Mouse (Mus musculus): ENCODE measurements around the gene Lsm2. TPM values are rescaled to one million over a fixed set of nuclear protein-coding genes. Genes with fewer than 3 reads are reported as not detected.
"Not testable (repeated sequence)": the region's sequence is repeated elsewhere in the genome, so short reads cannot be mapped to it uniquely, and the experiment has no call there.

The Lsm2 gene
- polyA plus RNA-seq, 1 experiment from 2014 or later, result 189 TPM

- ATAC-seq (ENCODE audit: low read depth), result no peak
- no peak overlapping the region for H3K27ac ChIP-seq (ENCODE audit: low read length)
- no peak overlapping the region for H3K4me2 ChIP-seq (ENCODE audit: low read depth, low read length)
- no peak overlapping the region for H3K9ac ChIP-seq (ENCODE audit: low read length)
- peaks cover 6% of the 10 kb centered on the region for H3K4me1 ChIP-seq (replicated peaks; ENCODE audit: control insufficient read depth, insufficient read depth, low read length)
- H3K9me3 ChIP-seq (ENCODE audit: control insufficient read depth, low read length), result no peaks in the 10 kb centered on the region
- no peak overlapping the region for H3K4me3 ChIP-seq (ENCODE audit: low read length)
- no peaks in the 10 kb centered on the region for H3K36me3 ChIP-seq (ENCODE audit: control insufficient read depth, insufficient read depth, low read length)
- WGBS, result 74% methylated on average over 2 of the region's 2 CpGs
- no peaks in the 10 kb centered on the region for H3K27me3 ChIP-seq (ENCODE audit: control insufficient read depth, insufficient read depth, low read depth, low read length)
Observed at GRCm38 (mm10) chr17:35028315-35028714, 46.7 kb downstream of the Lsm2 start.

GRCm38 (mm10) chr17:35029691-35030532 is 48.2 kb downstream of the Lsm2 start:
- ATAC-seq (ENCODE audit: low read depth), result no peak
- H3K9me3 ChIP-seq (ENCODE audit: control insufficient read depth, low read length), result no peaks in the 10 kb centered on the region
- WGBS, result 30% methylated on average over 19 of the region's 19 CpGs
- no peak overlapping the region for H3K27ac ChIP-seq (ENCODE audit: low read length)
- no peaks in the 10 kb centered on the region for H3K36me3 ChIP-seq (ENCODE audit: control insufficient read depth, insufficient read depth, low read length)
- H3K4me3 ChIP-seq (ENCODE audit: low read length), result no peak overlapping the region
- peaks cover 5% of the 10 kb centered on the region for H3K4me1 ChIP-seq (replicated peaks; ENCODE audit: control insufficient read depth, insufficient read depth, low read length)
- H3K9ac ChIP-seq (ENCODE audit: low read length), result no peak overlapping the region
- no peaks in the 10 kb centered on the region for H3K27me3 ChIP-seq (ENCODE audit: control insufficient read depth, insufficient read depth, low read depth, low read length)
- H3K4me2 ChIP-seq (ENCODE audit: low read depth, low read length), result no peak overlapping the region

DNA sequence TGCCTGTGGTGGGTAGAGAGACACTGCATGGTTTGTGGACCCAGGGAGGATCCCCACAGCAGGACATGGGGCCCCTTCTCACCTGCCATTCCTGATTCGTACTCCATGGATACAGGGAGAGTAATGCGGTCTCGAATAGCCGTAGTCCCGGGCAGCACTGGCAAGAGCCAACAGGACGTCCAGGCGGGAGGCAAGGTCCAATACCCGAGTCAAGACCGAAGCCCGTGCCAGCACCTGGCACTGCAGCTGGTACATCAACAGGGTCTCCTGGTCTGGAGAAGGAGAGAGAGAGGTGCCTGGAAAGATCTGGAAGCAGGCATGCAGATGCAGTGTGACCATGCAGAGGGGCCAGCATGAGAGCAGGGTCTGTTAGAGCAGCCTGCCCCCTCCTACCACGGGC is 49.6 kb downstream of the Lsm2 start:
- no peak for ATAC-seq (ENCODE audit: low read depth)
- WGBS, result 86% methylated on average over 11 of the region's 11 CpGs
- H3K27me3 ChIP-seq (ENCODE audit: control insufficient read depth, insufficient read depth, low read depth, low read length), result no peaks in the 10 kb centered on the region
- no peaks in the 10 kb centered on the region for H3K36me3 ChIP-seq (ENCODE audit: control insufficient read depth, insufficient read depth, low read length)
- no peak overlapping the region for H3K9ac ChIP-seq (ENCODE audit: low read length)
- H3K27ac ChIP-seq (ENCODE audit: low read length), result no peak overlapping the region
- H3K9me3 ChIP-seq (ENCODE audit: control insufficient read depth, low read length), result no peaks in the 10 kb centered on the region
- no peak overlapping the region for H3K4me3 ChIP-seq (ENCODE audit: low read length)
- H3K4me1 ChIP-seq (replicated peaks; ENCODE audit: control insufficient read depth, insufficient read depth, low read length), result peaks cover 3% of the 10 kb centered on the region
- H3K4me2 ChIP-seq (ENCODE audit: low read depth, low read length), result no peak overlapping the region

- no peaks in the 10 kb centered on the region for H3K36me3 ChIP-seq (ENCODE audit: control insufficient read depth, insufficient read depth, low read length)
- H3K4me3 ChIP-seq (ENCODE audit: low read length), result no peak overlapping the region
- H3K9me3 ChIP-seq (ENCODE audit: control insufficient read depth, low read length), result no peaks in the 10 kb centered on the region
- no peaks in the 10 kb centered on the region for H3K27me3 ChIP-seq (ENCODE audit: control insufficient read depth, insufficient read depth, low read depth, low read length)
- no peak for ATAC-seq (ENCODE audit: low read depth)
- WGBS, result 74% methylated on average over 7 of the region's 7 CpGs
- peaks cover 3% of the 10 kb centered on the region for H3K4me1 ChIP-seq (replicated peaks; ENCODE audit: control insufficient read depth, insufficient read depth, low read length)
- no peak overlapping the region for H3K4me2 ChIP-seq (ENCODE audit: low read depth, low read length)
- H3K9ac ChIP-seq (ENCODE audit: low read length), result no peak overlapping the region
- H3K27ac ChIP-seq (ENCODE audit: low read length), result no peak overlapping the region
Observed at GRCm38 (mm10) chr17:35031880-35032279, 50.2 kb downstream of the Lsm2 start.

DNA sequence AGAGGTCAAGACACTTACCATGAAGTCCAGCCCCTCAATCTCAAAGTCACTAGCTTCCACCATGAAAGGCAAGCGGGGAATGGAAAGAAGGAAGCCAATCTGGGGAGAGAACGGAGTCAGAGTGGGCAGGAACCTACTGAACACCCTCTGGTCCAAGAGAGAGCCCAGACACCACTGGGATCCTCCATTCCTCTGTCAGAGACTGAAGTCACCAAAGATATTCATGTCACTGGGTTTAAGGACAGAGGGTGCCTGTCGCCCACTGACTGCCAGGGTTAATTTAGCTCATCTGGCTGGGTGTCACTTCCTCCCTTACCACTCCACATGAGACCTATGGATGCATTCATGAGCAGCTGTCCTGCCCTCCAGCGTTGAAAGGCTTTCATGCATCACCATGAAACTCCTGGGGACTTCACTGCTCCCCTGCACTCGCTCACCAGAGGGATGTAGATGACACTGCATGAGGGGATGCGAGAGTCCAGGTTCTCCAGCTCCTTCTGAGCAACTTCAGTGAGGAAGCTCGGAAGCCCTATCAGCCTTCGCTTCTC is 50.7 kb downstream of the Lsm2 start:
- WGBS, result 60% methylated on average over 8 of the region's 8 CpGs

GRCm38 (mm10) chr17:35033703-35034102 is 52.0 kb downstream of the Lsm2 start:
- not testable (repeated sequence) for H3K4me1 ChIP-seq (replicated peaks; ENCODE audit: control insufficient read depth, insufficient read depth, low read length); H3K9me3 ChIP-seq (ENCODE audit: control insufficient read depth, low read length); H3K4me2 ChIP-seq (ENCODE audit: low read depth, low read length); ATAC-seq (ENCODE audit: low read depth); H3K9ac ChIP-seq (ENCODE audit: low read length); H3K36me3 ChIP-seq (ENCODE audit: control insufficient read depth, insufficient read depth, low read length); H3K27ac ChIP-seq (ENCODE audit: low read length); H3K27me3 ChIP-seq (ENCODE audit: control insufficient read depth, insufficient read depth, low read depth, low read length); H3K4me3 ChIP-seq (ENCODE audit: low read length)
- WGBS, result 53% methylated on average over 1 of the region's 1 CpGs

More for the DNA sequence above, 50.7 kb downstream of the Lsm2 start:
- peaks cover under 1% of the 10 kb centered on the region for H3K4me1 ChIP-seq (replicated peaks; ENCODE audit: control insufficient read depth, insufficient read depth, low read length)
- no peak overlapping the region for H3K4me2 ChIP-seq (ENCODE audit: low read depth, low read length)
- H3K27ac ChIP-seq (ENCODE audit: low read length), result no peak overlapping the region
- no peak overlapping the region for H3K4me3 ChIP-seq (ENCODE audit: low read length)
- no peaks in the 10 kb centered on the region for H3K27me3 ChIP-seq (ENCODE audit: control insufficient read depth, insufficient read depth, low read depth, low read length)
- H3K9me3 ChIP-seq (ENCODE audit: control insufficient read depth, low read length), result no peaks in the 10 kb centered on the region
- H3K9ac ChIP-seq (ENCODE audit: low read length), result no peak overlapping the region
- ATAC-seq (ENCODE audit: low read depth), result no peak
- H3K36me3 ChIP-seq (ENCODE audit: control insufficient read depth, insufficient read depth, low read length), result no peaks in the 10 kb centered on the region

DNA sequence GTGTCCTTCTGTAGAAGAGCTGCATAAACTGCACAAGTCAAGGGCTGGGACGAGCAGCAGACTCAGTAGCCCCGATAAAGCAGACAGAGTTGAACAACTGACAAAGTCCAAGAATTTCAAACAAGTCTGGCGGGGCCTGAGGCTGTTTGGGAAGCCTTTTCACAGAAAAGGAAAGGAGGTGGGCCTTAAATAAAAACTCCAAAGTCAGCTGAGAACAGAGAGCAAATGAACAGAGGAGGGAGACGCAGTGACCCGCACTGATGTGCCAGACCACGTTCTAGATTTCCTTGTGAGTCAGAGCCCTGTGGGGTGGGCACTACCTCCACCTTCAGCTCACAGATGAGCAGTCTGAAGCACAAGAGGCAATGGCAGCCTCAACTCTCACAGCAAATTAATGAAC is 53.2 kb downstream of the Lsm2 start:
- WGBS, result 70% methylated on average over 6 of the region's 6 CpGs
- Histone ChIP-seq H3K4me2 (ENCODE audit: low read depth, low read length) (no peak overlapping the region), H3K27me3 (ENCODE audit: control insufficient read depth, insufficient read depth, low read depth, low read length) (no peaks in the 10 kb centered on the region), H3K27ac (ENCODE audit: low read length) (no peak overlapping the region), H3K4me1 (replicated peaks; ENCODE audit: control insufficient read depth, insufficient read depth, low read length) (no peaks in the 10 kb centered on the region), H3K9me3 (ENCODE audit: control insufficient read depth, low read length) (no peaks in the 10 kb centered on the region), H3K36me3 (ENCODE audit: control insufficient read depth, insufficient read depth, low read length) (no peaks in the 10 kb centered on the region), H3K9ac (ENCODE audit: low read length) (no peak overlapping the region), H3K4me3 (ENCODE audit: low read length) (no peak overlapping the region)
- no peak for ATAC-seq (ENCODE audit: low read depth)

Other genes with a start within 250 kb of the Lsm2 start
- 0.14 and 0.70 TPM in 2 replicates for gene C4b, start 238.0 kb upstream of the Lsm2 start, polyA plus RNA-seq (2015; fragmentation: Nextera tagmentation; extraction: Ambion mirVana)
- gene Cyp21a1, start 177.3 kb upstream of the Lsm2 start, polyA plus RNA-seq (2015; fragmentation: Nextera tagmentation; extraction: Ambion mirVana), result not detected in 2 replicates
- gene Stk19, start 144.9 kb upstream of the Lsm2 start, polyA plus RNA-seq (2015; fragmentation: Nextera tagmentation; extraction: Ambion mirVana), result 30.7 and 31.2 TPM in 2 replicates
- gene Dxo, start 144.8 kb upstream of the Lsm2 start, polyA plus RNA-seq (2015; fragmentation: Nextera tagmentation; extraction: Ambion mirVana), result 61.4 and 65.0 TPM in 2 replicates
- 47.8 and 49.9 TPM in 2 replicates for gene Skiv2l, start 131.7 kb upstream of the Lsm2 start, polyA plus RNA-seq (2015; fragmentation: Nextera tagmentation; extraction: Ambion mirVana)
- gene Nelfe, start 131.5 kb upstream of the Lsm2 start, polyA plus RNA-seq (2015; fragmentation: Nextera tagmentation; extraction: Ambion mirVana), result 94.4 and 96.0 TPM in 2 replicates
- gene Cfb, start 119.3 kb upstream of the Lsm2 start, polyA plus RNA-seq (2015; fragmentation: Nextera tagmentation; extraction: Ambion mirVana), result 1.8 and 7.3 TPM in 2 replicates
- gene Zbtb12, start 102.4 kb upstream of the Lsm2 start, polyA plus RNA-seq (2015; fragmentation: Nextera tagmentation; extraction: Ambion mirVana), result 2.3 and 2.5 TPM in 2 replicates
- gene Gm20547, start 99.8 kb upstream of the Lsm2 start, polyA plus RNA-seq (2015; fragmentation: Nextera tagmentation; extraction: Ambion mirVana), result not detected in 2 replicates
- gene C2, start 83.6 kb upstream of the Lsm2 start, polyA plus RNA-seq (2015; fragmentation: Nextera tagmentation; extraction: Ambion mirVana), result 3.2 and 4.8 TPM in 2 replicates
- 58.2 and 62.2 TPM in 2 replicates for gene Ehmt2, start 83.4 kb upstream of the Lsm2 start, polyA plus RNA-seq (2015; fragmentation: Nextera tagmentation; extraction: Ambion mirVana)
- gene Slc44a4, start 67.4 kb upstream of the Lsm2 start, polyA plus RNA-seq (2015; fragmentation: Nextera tagmentation; extraction: Ambion mirVana), result 1.5 and 1.9 TPM in 2 replicates
- 19.0 and 20.4 TPM in 2 replicates for gene Neu1, start 50.6 kb upstream of the Lsm2 start, polyA plus RNA-seq (2015; fragmentation: Nextera tagmentation; extraction: Ambion mirVana)
- 0.10 and 0.19 TPM in 2 replicates for gene Hspa1b, start 22.6 kb upstream of the Lsm2 start, polyA plus RNA-seq (2015; fragmentation: Nextera tagmentation; extraction: Ambion mirVana)
- 1.2 TPM in 1 of 2 replicates, not detected in the other for gene Gm20481, start 11.9 kb upstream of the Lsm2 start, polyA plus RNA-seq (2015; fragmentation: Nextera tagmentation; extraction: Ambion mirVana)
- gene Hspa1a, start 9.7 kb upstream of the Lsm2 start, polyA plus RNA-seq (2015; fragmentation: Nextera tagmentation; extraction: Ambion mirVana), result 4.4 and 4.8 TPM in 2 replicates
- gene Hspa1l, start 9.2 kb upstream of the Lsm2 start, polyA plus RNA-seq (2015; fragmentation: Nextera tagmentation; extraction: Ambion mirVana), result 0.55 and 0.65 TPM in 2 replicates
- 88.0 and 96.2 TPM in 2 replicates for gene Vars, start 19.1 kb downstream of the Lsm2 start, polyA plus RNA-seq (2015; fragmentation: Nextera tagmentation; extraction: Ambion mirVana)
- gene Vwa7, start 34.7 kb downstream of the Lsm2 start, polyA plus RNA-seq (2015; fragmentation: Nextera tagmentation; extraction: Ambion mirVana), result 0.14 and 0.25 TPM in 2 replicates
- 4.3 and 4.6 TPM in 2 replicates for gene Sapcd1, start 46.2 kb downstream of the Lsm2 start, polyA plus RNA-seq (2015; fragmentation: Nextera tagmentation; extraction: Ambion mirVana)
- gene Msh5, start 64.9 kb downstream of the Lsm2 start, polyA plus RNA-seq (2015; fragmentation: Nextera tagmentation; extraction: Ambion mirVana), result 4.7 and 4.9 TPM in 2 replicates
- gene Clic1, start 68.1 kb downstream of the Lsm2 start, polyA plus RNA-seq (2015; fragmentation: Nextera tagmentation; extraction: Ambion mirVana), result 298 and 322 TPM in 2 replicates
- 305 and 309 TPM in 2 replicates for gene Ddah2, start 77.2 kb downstream of the Lsm2 start, polyA plus RNA-seq (2015; fragmentation: Nextera tagmentation; extraction: Ambion mirVana)
- gene Ly6g6c, start 83.5 kb downstream of the Lsm2 start, polyA plus RNA-seq (2015; fragmentation: Nextera tagmentation; extraction: Ambion mirVana), result 0.53 and 0.97 TPM in 2 replicates
- 1.1 and 1.2 TPM in 2 replicates for gene Mpig6b, start 84.3 kb downstream of the Lsm2 start, polyA plus RNA-seq (2015; fragmentation: Nextera tagmentation; extraction: Ambion mirVana)
- gene Ly6g6e, start 95.0 kb downstream of the Lsm2 start, polyA plus RNA-seq (2015; fragmentation: Nextera tagmentation; extraction: Ambion mirVana), result 1.8 and 2.3 TPM in 2 replicates
- 7.0 and 9.0 TPM in 2 replicates for gene Ly6g6d, start 96.2 kb downstream of the Lsm2 start, polyA plus RNA-seq (2015; fragmentation: Nextera tagmentation; extraction: Ambion mirVana)
- 0.31 and 0.79 TPM in 2 replicates for gene Ly6g6f, start 103.7 kb downstream of the Lsm2 start, polyA plus RNA-seq (2015; fragmentation: Nextera tagmentation; extraction: Ambion mirVana)
- gene Abhd16a, start 107.4 kb downstream of the Lsm2 start, polyA plus RNA-seq (2015; fragmentation: Nextera tagmentation; extraction: Ambion mirVana), result 98.3 and 100 TPM in 2 replicates
- gene Ly6g5c, start 126.4 kb downstream of the Lsm2 start, polyA plus RNA-seq (2015; fragmentation: Nextera tagmentation; extraction: Ambion mirVana), result not detected in 2 replicates
- 0.60 and 1.1 TPM in 2 replicates for gene Ly6g5b, start 133.6 kb downstream of the Lsm2 start, polyA plus RNA-seq (2015; fragmentation: Nextera tagmentation; extraction: Ambion mirVana)
- 18.3 and 19.7 TPM in 2 replicates for gene Gpank1, start 139.6 kb downstream of the Lsm2 start, polyA plus RNA-seq (2015; fragmentation: Nextera tagmentation; extraction: Ambion mirVana)
- 242 and 248 TPM in 2 replicates for gene Csnk2b, start 140.2 kb downstream of the Lsm2 start, polyA plus RNA-seq (2015; fragmentation: Nextera tagmentation; extraction: Ambion mirVana)
- 9.7 and 10.4 TPM in 2 replicates for gene D17H6S53E, start 144.5 kb downstream of the Lsm2 start, polyA plus RNA-seq (2015; fragmentation: Nextera tagmentation; extraction: Ambion mirVana)
- gene Apom, start 150.2 kb downstream of the Lsm2 start, polyA plus RNA-seq (2015; fragmentation: Nextera tagmentation; extraction: Ambion mirVana), result 1.4 and 13.6 TPM in 2 replicates
- gene Bag6, start 153.3 kb downstream of the Lsm2 start, polyA plus RNA-seq (2015; fragmentation: Nextera tagmentation; extraction: Ambion mirVana), result 46.3 and 54.9 TPM in 2 replicates
- 151 and 167 TPM in 2 replicates for gene Prrc2a, start 183.0 kb downstream of the Lsm2 start, polyA plus RNA-seq (2015; fragmentation: Nextera tagmentation; extraction: Ambion mirVana)
- 7.3 and 8.0 TPM in 2 replicates for gene Aif1, start 194.2 kb downstream of the Lsm2 start, polyA plus RNA-seq (2015; fragmentation: Nextera tagmentation; extraction: Ambion mirVana)
- 11.3 and 12.4 TPM in 2 replicates for gene Lst1, start 206.6 kb downstream of the Lsm2 start, polyA plus RNA-seq (2015; fragmentation: Nextera tagmentation; extraction: Ambion mirVana)
- 1.0 and 1.5 TPM in 2 replicates for gene Ltb, start 212.6 kb downstream of the Lsm2 start, polyA plus RNA-seq (2015; fragmentation: Nextera tagmentation; extraction: Ambion mirVana)
- 0.09 and 0.24 TPM in 2 replicates for gene Tnf, start 220.1 kb downstream of the Lsm2 start, polyA plus RNA-seq (2015; fragmentation: Nextera tagmentation; extraction: Ambion mirVana)
- gene Lta, start 223.5 kb downstream of the Lsm2 start, polyA plus RNA-seq (2015; fragmentation: Nextera tagmentation; extraction: Ambion mirVana), result 0.30 TPM in 1 of 2 replicates, not detected in the other
- 1.2 TPM in 1 of 2 replicates, not detected in the other for gene Gm16181, start 239.0 kb downstream of the Lsm2 start, polyA plus RNA-seq (2015; fragmentation: Nextera tagmentation; extraction: Ambion mirVana)

Measured in lung, embryonic 16.5 days (tissue).